Mouse (Mus musculus) CD8-positive naive resting alpha-beta T cell, adult 57 days (primary cell): ENCODE measurements around the gene Mcm7. TPM values are rescaled to one million over a fixed set of nuclear protein-coding genes. Genes with fewer than 3 reads are reported as not detected.

ENCODE experiments used
- total RNA-seq: library from RNA; stranded (reverse); gene quantifications from one replicate; pipeline ENCODE4 v1.2.4, GENCODE M21; 2023

The Mcm7 gene
- 74.2 TPM for total RNA-seq

GRCm38 (mm10) chr5:138171695-138172491 lies at the start of gene Mcm7, which contains the start of gene Ap4m1:
Gene Mcm7, minus strand, starts transcription at chr5:138172422.
Gene Ap4m1, plus strand, starts transcription at chr5:138172002.

GRCm38 (mm10) chr5:138193771-138194727 lies 21.8 kb upstream of the Mcm7 start, which contains the start of gene Mblac1:
Gene Mblac1, plus strand, starts transcription at chr5:138194314.

GRCm38 (mm10) chr5:138186950-138187638 lies 14.9 kb upstream of the Mcm7 start, which contains the start of the genes Taf6 and Cnpy4:
Gene Taf6, minus strand, starts transcription at chr5:138187451.
Gene Cnpy4, plus strand, starts transcription at chr5:138187485.

GRCm38 (mm10) chr5:138160842-138161665 lies 11.2 kb downstream of the Mcm7 start, which contains the start of gene Cops6:
Gene Cops6, plus strand, starts transcription at chr5:138161071.

GRCm38 (mm10) chr5:138155443-138155976 lies 16.7 kb downstream of the Mcm7 start, which contains the start of gene Zfp113:
Gene Zfp113, minus strand, starts transcription at chr5:138155744.

GRCm38 (mm10) chr5:138116255-138117198 lies 55.7 kb downstream of the Mcm7 start, which contains the start of gene Zscan21:
Gene Zscan21, plus strand, starts transcription at chr5:138116903.

Other genes with a start within 250 kb of the Mcm7 start
- gene Gjc3, start 209.3 kb downstream of the Mcm7 start, total RNA-seq = not detected
- gene Azgp1, start 190.9 kb downstream of the Mcm7 start, total RNA-seq = not detected
- not detected for gene Smok3a, start 151.2 kb downstream of the Mcm7 start, total RNA-seq
- not detected for gene Smok3b, start 151.0 kb downstream of the Mcm7 start, total RNA-seq
- not detected for gene Smok3c, start 119.2 kb downstream of the Mcm7 start, total RNA-seq
- 23.5 TPM for gene Zkscan1, start 87.3 kb downstream of the Mcm7 start, total RNA-seq
- gene Zscan21, start 55.5 kb downstream of the Mcm7 start, total RNA-seq = 13.4 TPM
- gene Zfp113, start 16.7 kb downstream of the Mcm7 start, total RNA-seq = 13.9 TPM
- gene Cops6, start 11.4 kb downstream of the Mcm7 start, total RNA-seq = 54.0 TPM
- 26.7 TPM for gene Ap4m1, start 420 bp downstream of the Mcm7 start, total RNA-seq
- gene Taf6, start 15.0 kb upstream of the Mcm7 start, total RNA-seq = 29.3 TPM
- 21.0 TPM for gene Cnpy4, start 15.1 kb upstream of the Mcm7 start, total RNA-seq
- gene Mblac1, start 21.9 kb upstream of the Mcm7 start, total RNA-seq = 0.67 TPM
- not detected for gene Nxpe5, start 53.5 kb upstream of the Mcm7 start, total RNA-seq
- gene Lamtor4, start 83.1 kb upstream of the Mcm7 start, total RNA-seq = 24.8 TPM
- gene BC037034, start 91.6 kb upstream of the Mcm7 start, total RNA-seq = 53.1 TPM
- not detected for gene Gal3st4, start 100.4 kb upstream of the Mcm7 start, total RNA-seq
- not detected for gene Gm43720, start 107.5 kb upstream of the Mcm7 start, total RNA-seq
- gene Gpc2, start 107.6 kb upstream of the Mcm7 start, total RNA-seq = 0.86 TPM
- not detected for gene Stag3, start 107.8 kb upstream of the Mcm7 start, total RNA-seq
- gene Pvrig, start 169.5 kb upstream of the Mcm7 start, total RNA-seq = not detected